In the genomic region with DNA sequence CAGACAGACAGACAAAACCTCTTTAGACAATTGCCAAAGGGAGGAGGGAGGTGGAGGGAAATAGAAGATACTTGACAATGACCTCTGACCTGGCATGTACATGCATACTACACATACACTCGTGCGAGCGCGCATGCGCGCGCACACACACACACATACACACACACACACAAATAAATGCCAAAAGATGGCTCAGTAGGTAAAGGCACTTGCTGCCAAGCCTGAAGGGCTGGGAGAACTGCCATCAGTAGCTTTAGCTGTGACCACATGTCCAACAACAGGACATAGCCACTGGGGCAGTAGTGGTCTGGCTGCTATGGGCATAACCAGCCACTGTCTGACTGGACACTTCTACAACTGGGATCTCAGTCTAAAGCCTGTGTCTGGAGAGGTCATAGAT, we compare ENCODE assay signal across 16 mouse cellular contexts. TPM values are rescaled to one million over a fixed set of nuclear protein-coding genes. Genes with fewer than 3 reads are reported as not detected.
"Had no signal": no experiment of that assay in that cellular context is flagged by ENCODE, and none has a peak within 500 bp of the region (broad histone marks: within the 10 kb centered on the region; RNA-seq: fewer than 3 reads in every experiment).

No protein-coding gene starts in this region.

- H3K27ac ChIP-seq: limb, embryonic 12.5 days; liver, embryonic 13.5 days; lung, embryonic 15.5 days; macrophage; neural tube, embryonic 15.5 days; stomach, postnatal 0 days had no signal

- H3K4me3 ChIP-seq: limb, embryonic 12.5 days; liver, embryonic 13.5 days; lung, embryonic 15.5 days; megakaryocyte, embryonic 14.5 days; myocyte; neural tube, embryonic 15.5 days had no signal

- H3K27me3 ChIP-seq: limb, embryonic 12.5 days; liver, embryonic 13.5 days; lung, embryonic 15.5 days; megakaryocyte, embryonic 14.5 days; neural tube, embryonic 15.5 days had no signal

- DNase-seq: kidney, postnatal 25 days; layer of hippocampus, postnatal 36 days; liver; liver, embryonic 13.5 days; liver, postnatal 0 days; lung, postnatal 14 days; midbrain, embryonic 14.5 days; right cerebral cortex, adult 18-20 months; thymus, postnatal 4 days had no signal

RNA-seq across cellular contexts. Expression of gene Tmem59l, which starts 15.3 kb away (rescaled TPM):
- polyA plus RNA-seq: liver, postnatal 0 days; macrophage had no signal

RNA-seq across cellular contexts. Expression of gene Crlf1, which starts 21.1 kb away (rescaled TPM):
- polyA plus RNA-seq: macrophage had no signal
